Mouse (Mus musculus): Measurements from ENCODE around the gene Phldb2. TPM values are rescaled to one million over a fixed set of nuclear protein-coding genes. Genes with fewer than 3 reads are reported as not detected.

Gene Phldb2
- total RNA-seq, 4 experiments from 2014 or later: 29.4 to 56.4 (median 41.4) TPM

- DNase-seq: peak; percentile 84
Observed at GRCm38 (mm10) chr16:45837541-45838342, 115.7 kb downstream of the Phldb2 start.

GRCm38 (mm10) chr16:45832747-45833108 lies 120.7 kb downstream of the Phldb2 start:
- DNase-seq: no peak

- DNase-seq: no peak
Observed at GRCm38 (mm10) chr16:45832061-45832746, 121.2 kb downstream of the Phldb2 start.

GRCm38 (mm10) chr16:45831094-45831872 lies 122.1 kb downstream of the Phldb2 start:
- no peak for DNase-seq

DNA sequence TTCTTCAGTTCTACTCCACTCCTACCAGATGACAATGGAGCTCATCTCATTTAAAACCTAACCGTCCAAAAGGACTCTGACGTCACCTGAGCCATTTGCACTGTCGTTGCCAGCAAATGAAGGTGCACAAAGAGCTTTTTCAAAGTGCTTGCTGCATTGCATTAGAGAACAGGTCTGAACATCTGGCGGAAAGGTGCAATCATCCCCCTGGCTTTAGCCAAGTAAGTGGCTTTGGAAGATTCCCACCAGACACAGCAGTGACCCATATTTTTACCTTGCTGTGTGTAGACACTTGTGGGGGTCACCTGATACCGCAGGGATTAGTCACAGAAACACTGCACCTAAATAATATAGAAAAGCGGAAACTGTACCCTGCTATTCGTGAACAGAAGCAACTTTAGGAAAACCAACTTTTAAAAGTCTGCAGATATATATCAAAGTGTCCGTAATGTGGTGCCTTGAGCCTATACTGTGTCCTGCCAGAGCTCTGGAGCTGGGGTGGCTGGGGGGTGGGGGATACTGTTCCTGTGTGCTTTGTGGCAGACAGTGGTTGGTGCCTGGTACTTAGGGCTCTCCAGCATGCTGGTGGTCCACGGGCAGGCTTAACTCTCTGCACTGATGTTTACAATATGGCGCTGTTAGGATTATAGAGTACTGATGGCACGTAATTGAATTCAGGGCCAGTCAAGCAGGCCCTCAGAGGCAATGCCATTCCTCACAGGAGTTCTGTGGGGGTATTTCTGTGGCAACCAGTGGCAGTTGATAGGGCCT lies 123.1 kb downstream of the Phldb2 start:
- DNase-seq: no peak

- DNase-seq: no peak
Observed at GRCm38 (mm10) chr16:45825309-45825708, 128.1 kb downstream of the Phldb2 start.

DNA sequence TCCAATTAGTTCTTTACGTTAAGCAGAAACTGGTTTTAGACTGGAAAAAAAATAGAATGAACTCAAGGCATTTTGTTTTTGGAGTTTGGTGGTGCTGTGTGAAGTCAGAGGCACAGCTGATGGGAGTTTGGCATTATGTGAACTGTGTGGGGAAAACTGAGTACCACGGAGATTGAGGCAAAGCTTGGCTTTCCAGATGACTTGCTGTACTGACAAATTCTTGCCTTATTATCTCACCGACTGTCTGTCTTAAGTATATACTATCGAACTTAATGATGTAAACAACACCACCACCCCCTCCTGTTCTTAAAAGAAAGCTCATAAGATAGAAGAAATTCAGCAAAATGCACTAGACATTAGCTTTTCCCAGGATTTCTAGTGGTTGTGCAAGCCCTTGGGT lies 129.4 kb downstream of the Phldb2 start:
- no peak for DNase-seq

DNA sequence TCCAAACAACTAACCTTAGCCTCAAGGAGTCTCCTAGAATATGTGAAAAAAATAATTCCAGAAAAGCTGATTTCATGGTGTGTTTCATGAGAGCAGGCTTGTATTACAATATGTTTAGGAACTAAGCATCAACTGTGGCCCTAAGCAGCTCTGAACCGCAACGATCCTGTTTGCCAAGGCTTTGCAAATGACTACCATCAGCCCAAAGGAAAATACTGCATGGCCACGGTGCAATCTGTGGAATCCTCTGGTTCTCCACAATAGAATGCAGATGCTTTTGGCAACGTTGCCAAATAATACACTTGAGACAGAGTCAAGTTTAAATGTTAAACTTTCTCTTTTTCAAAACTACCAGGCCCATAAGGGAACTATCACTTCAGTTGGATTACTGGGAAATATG lies 133.5 kb downstream of the Phldb2 start:
- no peak for DNase-seq

GRCm38 (mm10) chr16:45817795-45818194 lies 135.6 kb downstream of the Phldb2 start:
- no peak for DNase-seq

- no peak for DNase-seq
Observed at GRCm38 (mm10) chr16:45816670-45817069, 136.7 kb downstream of the Phldb2 start.

GRCm38 (mm10) chr16:45814611-45815010 lies 138.8 kb downstream of the Phldb2 start:
- DNase-seq: no peak

DNA sequence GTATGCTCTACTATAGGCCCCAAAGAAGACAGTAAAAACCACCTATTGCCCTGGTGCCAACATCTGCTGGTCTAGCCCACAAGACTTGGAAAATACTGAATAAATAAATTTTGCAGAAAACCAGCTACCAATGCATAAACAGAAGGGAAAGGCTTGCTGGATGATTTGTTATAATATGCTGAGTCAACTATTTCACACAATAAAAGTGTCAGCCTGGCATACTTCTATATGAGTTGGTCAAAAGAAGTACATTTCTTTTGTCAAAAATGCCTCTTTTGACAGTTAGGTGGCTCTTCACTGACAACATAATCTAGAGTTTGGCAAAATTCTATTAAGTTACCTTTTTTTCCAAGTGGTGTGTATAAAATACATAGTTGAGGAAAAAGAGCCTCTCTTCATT lies 141.6 kb downstream of the Phldb2 start:
- no peak for DNase-seq

DNA sequence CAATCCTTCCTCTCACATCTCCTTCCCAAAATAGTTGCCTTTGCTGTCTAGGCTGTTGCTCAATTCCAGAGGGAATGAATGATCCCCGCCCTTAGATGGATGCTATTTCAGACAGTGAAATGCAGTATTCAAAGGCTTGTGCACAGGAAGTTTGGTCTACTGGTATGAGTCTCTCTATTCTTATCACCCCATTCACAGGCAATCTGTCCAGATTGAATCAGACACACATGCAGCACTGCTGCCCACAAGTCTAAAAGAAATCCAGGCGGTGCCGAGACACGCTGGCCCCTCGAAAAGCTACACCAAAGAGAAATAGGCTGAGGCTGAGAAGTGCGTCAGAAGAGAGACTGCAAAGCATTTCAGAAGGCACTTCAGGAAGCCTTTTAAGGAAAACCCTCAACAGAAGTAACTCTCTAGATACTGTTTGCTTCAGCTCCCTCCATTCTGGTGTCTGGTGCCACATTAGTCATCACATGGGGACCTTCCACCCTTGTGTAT lies 142.5 kb downstream of the Phldb2 start:
- DNase-seq: no peak

- DNase-seq: peak; percentile 72
Observed at GRCm38 (mm10) chr16:45810155-45810554, 143.2 kb downstream of the Phldb2 start.

GRCm38 (mm10) chr16:45804708-45805107 lies 148.7 kb downstream of the Phldb2 start:
- no peak for DNase-seq

DNA sequence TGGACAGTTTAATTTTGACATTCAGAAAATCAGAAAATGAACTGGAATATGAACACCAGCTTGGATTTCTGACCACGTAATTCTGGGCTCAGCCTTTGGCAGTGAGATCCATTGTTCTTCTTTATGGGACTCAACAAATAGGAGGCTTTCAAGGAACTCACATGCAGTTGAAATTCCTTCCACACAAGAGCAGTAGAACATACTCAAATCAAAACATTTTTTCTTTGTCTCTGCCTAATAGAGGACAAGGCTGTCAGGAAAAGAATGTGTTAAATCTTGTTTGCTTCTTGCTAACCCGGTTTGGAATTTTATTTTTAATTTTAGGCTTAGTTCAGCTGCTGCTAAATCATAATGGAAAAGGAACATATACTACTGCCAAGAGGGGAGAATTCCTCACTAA lies 153.0 kb downstream of the Phldb2 start:
- DNase-seq: no peak

GRCm38 (mm10) chr16:45799150-45799549 lies 154.2 kb downstream of the Phldb2 start:
- no peak for DNase-seq

DNA sequence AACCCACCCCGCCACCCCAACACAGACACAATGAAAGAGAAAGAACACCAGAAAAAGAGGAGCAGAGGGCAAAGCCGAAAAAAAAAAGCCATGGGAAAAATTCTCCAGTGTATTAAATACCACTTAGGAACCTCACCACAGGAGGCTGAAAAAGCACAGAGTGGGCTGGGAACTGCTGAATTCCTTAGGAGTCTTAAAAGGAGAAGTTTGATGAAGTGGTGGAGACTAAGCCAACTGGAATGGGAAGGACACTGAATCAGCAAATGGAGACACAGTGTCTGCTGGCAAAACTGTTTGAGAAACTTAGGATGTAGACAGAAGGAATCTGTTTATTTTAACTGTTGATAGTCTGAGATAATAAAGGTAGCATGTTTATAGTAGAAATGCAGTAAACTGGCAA lies 154.8 kb downstream of the Phldb2 start:
- no peak for DNase-seq

GRCm38 (mm10) chr16:45796815-45797214 lies 156.6 kb downstream of the Phldb2 start:
- no peak for DNase-seq

GRCm38 (mm10) chr16:45795188-45795693 lies 158.2 kb downstream of the Phldb2 start:
- no peak for DNase-seq

GRCm38 (mm10) chr16:45792781-45793180 lies 160.6 kb downstream of the Phldb2 start:
- DNase-seq: peak; percentile 79

DNA sequence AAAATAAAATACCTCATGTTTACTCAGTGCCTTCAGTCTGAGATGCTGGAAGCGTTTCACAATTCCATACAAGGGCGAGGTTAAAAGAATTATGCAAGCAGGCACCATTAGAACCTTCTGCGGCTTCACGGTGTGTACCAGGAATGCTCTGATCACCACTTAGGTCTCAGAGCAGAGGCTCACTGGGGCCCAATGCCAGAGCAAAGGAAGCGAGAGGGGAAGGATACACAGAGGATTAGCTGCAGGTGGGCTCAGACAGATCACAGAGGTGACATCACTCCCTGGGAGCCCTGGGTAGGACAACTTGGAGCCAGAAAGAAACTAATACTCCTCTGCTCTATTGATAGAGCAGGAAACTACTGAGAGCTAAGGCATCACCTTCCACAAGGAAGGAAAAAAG lies 162.1 kb downstream of the Phldb2 start:
- DNase-seq: no peak
